Comparison of ENCODE assay signal across 21 mouse cellular contexts in the genomic region with DNA sequence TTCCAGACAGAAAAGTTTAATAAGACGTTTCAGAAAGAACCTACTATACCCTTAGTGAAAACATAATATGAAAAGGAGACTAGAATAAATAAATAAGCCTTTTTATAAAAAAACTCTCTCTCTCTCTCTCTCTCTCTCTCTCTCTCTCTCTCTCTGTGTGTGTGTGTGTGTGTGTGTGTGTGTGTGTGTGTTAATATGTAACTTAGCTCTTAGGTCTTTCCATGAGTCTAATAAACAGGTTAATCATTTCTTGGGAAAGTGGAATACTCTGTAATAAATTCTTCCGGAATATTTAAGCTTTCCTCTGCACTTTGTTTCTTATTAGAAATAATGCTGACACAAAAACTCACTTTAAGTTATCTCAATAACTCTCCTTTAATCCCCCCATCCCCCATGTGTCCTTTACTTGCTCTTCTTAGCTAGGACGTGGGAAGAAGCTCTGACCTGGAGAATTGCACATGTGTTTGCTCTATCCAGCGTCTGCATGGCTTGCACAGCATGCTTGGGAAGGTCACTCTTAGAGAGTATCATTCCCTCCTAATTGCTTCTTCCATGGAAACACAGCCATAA.
DNase-seq lines count a peak whose midpoint lies in the region; ATAC-seq lines count a peak whose summit lies in the region.
"Had no signal": no experiment of that assay in that cellular context is flagged by ENCODE, and none has a peak within 500 bp of the region (broad histone marks: within the 10 kb centered on the region; RNA-seq: fewer than 3 reads in every experiment).

No protein-coding gene starts in this region.

- ATAC-seq in kidney, embryonic 14.5 days (ENCODE audit: low FRiP score, low TSS enrichment), result no peak
- no peak for ATAC-seq in kidney, embryonic 15.5 days (replicated peaks; ENCODE audit: low FRiP score)
- no peak for ATAC-seq in midbrain, embryonic 11.5 days (ENCODE audit: low FRiP score)
- ATAC-seq: CD4-positive, CD25-positive, alpha-beta regulatory T cell, adult 4 months; forebrain, embryonic 16.5 days had no signal

- H3K4me3 ChIP-seq in kidney, embryonic 14.5 days (ENCODE audit: low read length), result no peak overlapping the region
- H3K4me3 ChIP-seq in kidney, embryonic 15.5 days (replicated peaks), result no peak overlapping the region
- no peak overlapping the region for H3K4me3 ChIP-seq in midbrain, embryonic 11.5 days (ENCODE audit: low read depth, low read length)
- H3K4me3 ChIP-seq: embryonic facial prominence, embryonic 12.5 days; heart, adult 2 months; heart, embryonic 12.5 days; hindbrain, embryonic 10.5 days had no signal

- no peaks in the 10 kb centered on the region for H3K27me3 ChIP-seq in kidney, embryonic 14.5 days (ENCODE audit: control insufficient read depth, insufficient read depth, low read length)
- no peaks in the 10 kb centered on the region for H3K27me3 ChIP-seq in kidney, embryonic 15.5 days
- no peaks in the 10 kb centered on the region for H3K27me3 ChIP-seq in midbrain, embryonic 11.5 days (ENCODE audit: control insufficient read depth, insufficient read depth, low read length)
- H3K27me3 ChIP-seq: embryonic facial prominence, embryonic 12.5 days; heart, embryonic 12.5 days had no signal

- H3K27ac ChIP-seq in kidney, embryonic 14.5 days (ENCODE audit: low read depth, low read length), result no peak overlapping the region
- 0 out of 2 replicates have a peak overlapping the region, but pooled peaks have one; percentile 72 for H3K27ac ChIP-seq in kidney, embryonic 15.5 days
- no peak overlapping the region for H3K27ac ChIP-seq in midbrain, embryonic 11.5 days (ENCODE audit: low read depth, low read length)
- H3K27ac ChIP-seq: embryonic facial prominence, embryonic 12.5 days; heart, adult 2 months; hindbrain, embryonic 10.5 days; hindbrain, embryonic 14.5 days had no signal

- no peaks in the 10 kb centered on the region for H3K4me1 ChIP-seq in kidney, embryonic 14.5 days (ENCODE audit: control insufficient read depth, insufficient read depth, low read length)
- H3K4me1 ChIP-seq in kidney, embryonic 15.5 days, result no peaks in the 10 kb centered on the region
- no peaks in the 10 kb centered on the region for H3K4me1 ChIP-seq in midbrain, embryonic 11.5 days (ENCODE audit: control insufficient read depth, insufficient read depth, low read length)
- H3K4me1 ChIP-seq: embryonic facial prominence, embryonic 12.5 days; heart, embryonic 12.5 days; hindbrain, embryonic 10.5 days had no signal

- H3K9me3 ChIP-seq in kidney, embryonic 14.5 days (ENCODE audit: control insufficient read depth, low read length), result no peaks in the 10 kb centered on the region
- no peaks in the 10 kb centered on the region for H3K9me3 ChIP-seq in kidney, embryonic 15.5 days (replicated peaks)
- no peaks in the 10 kb centered on the region for H3K9me3 ChIP-seq in midbrain, embryonic 11.5 days (ENCODE audit: control insufficient read depth, low read length)
- H3K9me3 ChIP-seq: embryonic facial prominence, embryonic 12.5 days; G1E; heart, embryonic 12.5 days; hindbrain, embryonic 10.5 days had no signal

- H3K9ac ChIP-seq in kidney, embryonic 14.5 days (ENCODE audit: low read depth, low read length), result no peak overlapping the region
- H3K9ac ChIP-seq in kidney, embryonic 15.5 days, result no peak overlapping the region
- H3K9ac ChIP-seq in midbrain, embryonic 11.5 days (ENCODE audit: low read length), result no peak overlapping the region
- H3K9ac ChIP-seq: embryonic facial prominence, embryonic 12.5 days; heart, embryonic 12.5 days; hindbrain, embryonic 14.5 days had no signal

- H3K36me3 ChIP-seq in kidney, embryonic 14.5 days (ENCODE audit: control insufficient read depth, insufficient read depth, low read length), result no peaks in the 10 kb centered on the region
- no peaks in the 10 kb centered on the region for H3K36me3 ChIP-seq in kidney, embryonic 15.5 days
- no peaks in the 10 kb centered on the region for H3K36me3 ChIP-seq in midbrain, embryonic 11.5 days (ENCODE audit: control insufficient read depth, insufficient read depth, low read length)
- H3K36me3 ChIP-seq: embryonic facial prominence, embryonic 12.5 days; G1E; heart, embryonic 12.5 days; hindbrain, embryonic 10.5 days had no signal

- H3K4me2 ChIP-seq in kidney, embryonic 14.5 days (replicated peaks; ENCODE audit: low read depth, low read length), result no peak overlapping the region
- H3K4me2 ChIP-seq in kidney, embryonic 15.5 days, result 0 out of 2 replicates have a peak overlapping the region, but pooled peaks have one; percentile 9
- H3K4me2 ChIP-seq in midbrain, embryonic 11.5 days, result no peak overlapping the region
- H3K4me2 ChIP-seq: embryonic facial prominence, embryonic 12.5 days; heart, embryonic 12.5 days; hindbrain, embryonic 14.5 days had no signal

- WGBS in kidney, embryonic 14.5 days, result 54% methylated on average over 4 of the region's 4 CpGs
- WGBS in kidney, embryonic 15.5 days, result 58% methylated on average over 4 of the region's 4 CpGs
- 68% methylated on average over 4 of the region's 4 CpGs for WGBS in midbrain, embryonic 11.5 days

- peak; percentile 15 for DNase-seq in kidney, adult 11 months
- DNase-seq in kidney, postnatal 14 days, result peak; percentile 57
- no peak for DNase-seq in midbrain, embryonic 11.5 days (ENCODE audit: low spot score, missing footprints)
- DNase-seq in adrenal gland, adult 2 months, result no peak
- DNase-seq in layer of hippocampus, adult 18-20 months (ENCODE audit: low spot score in 2 of 2), result no peak
- DNase-seq: adrenal gland, postnatal 14 days; B cell, adult 2 months; cerebellum, adult 11-12 months; cerebellum, adult 9-10 months; cerebellum, postnatal 25 days; gastrocnemius, postnatal 14 days; heart, adult 2 months had no signal

Comparison
In these comparisons a context has a peak if more than half of its experiments do, and no peak if none do; other contexts are left out.
1. DNase-seq: peak in kidney, adult 11 months (single experiment) and kidney, postnatal 14 days (single experiment); none in midbrain, embryonic 11.5 days (single experiment), adrenal gland, adult 2 months (single experiment) and layer of hippocampus, adult 18-20 months (0 of 2).